Mouse (Mus musculus) liver, postnatal 0 days (tissue): ENCODE data around the gene Zfp385c.

ENCODE experiments used
- CTCF ChIP-seq: sonication (generic); IDR thresholded peaks from 2 replicates; pipeline ENCODE4 v1.5.1; 2016; ENCODE audit warnings: antibody characterized with exemption, low read depth
- EP300 ChIP-seq: IDR thresholded peaks from 2 replicates; pipeline ENCODE4 v1.6.1; 2016; ENCODE audit warnings: antibody characterized with exemption, low read depth, mild to moderate bottlenecking

DNA sequence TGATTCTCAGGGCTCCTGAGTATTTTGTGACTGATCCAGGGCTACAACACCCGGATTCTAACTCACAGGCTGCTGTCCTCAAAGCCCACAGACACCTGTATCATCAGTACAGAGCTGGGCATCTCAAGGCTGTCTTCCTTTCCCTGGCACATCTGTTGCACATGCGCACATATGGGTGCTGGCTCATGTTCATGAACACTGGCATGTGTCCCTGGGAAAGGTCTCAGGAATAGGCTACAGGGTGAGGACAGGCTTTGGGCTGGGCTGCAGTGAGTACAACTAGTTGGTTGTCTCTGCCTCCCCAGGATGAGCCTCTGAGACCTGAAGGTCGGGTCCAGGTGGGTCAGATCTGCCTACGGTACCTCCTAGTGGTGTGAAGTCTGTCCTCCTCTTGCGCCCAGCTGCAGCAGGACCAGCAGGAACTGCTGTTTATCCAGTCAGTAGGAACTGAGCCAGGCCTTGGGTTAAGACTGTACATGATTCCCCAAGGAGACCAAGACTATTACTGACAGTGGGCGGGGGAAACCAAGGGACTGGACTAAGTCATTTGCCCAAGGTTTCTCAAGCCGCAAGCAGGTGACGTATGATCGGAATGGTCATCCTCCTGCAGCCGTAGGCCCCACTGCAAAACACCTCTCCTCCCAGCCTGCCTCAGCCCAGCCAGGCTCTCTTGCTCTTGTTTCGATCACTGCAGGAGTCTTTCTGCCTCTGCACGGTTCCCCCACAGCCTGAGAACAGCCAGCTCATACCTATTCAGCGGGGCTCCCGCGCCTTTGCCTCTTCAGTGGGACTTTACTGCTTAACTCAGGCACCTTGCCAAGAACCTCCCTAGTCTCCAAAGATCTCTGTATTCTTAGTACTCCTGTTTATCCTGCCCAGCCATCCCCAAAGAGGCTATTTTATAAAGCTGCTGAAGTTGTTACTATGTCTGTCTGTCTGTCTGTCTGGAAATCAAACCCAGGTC, 48.4 kb downstream of the Zfp385c start:
- TF ChIP-seq CTCF (no peak), EP300 (no peak)
